Mouse (Mus musculus): ENCODE results near the gene Grm4.

DNA sequence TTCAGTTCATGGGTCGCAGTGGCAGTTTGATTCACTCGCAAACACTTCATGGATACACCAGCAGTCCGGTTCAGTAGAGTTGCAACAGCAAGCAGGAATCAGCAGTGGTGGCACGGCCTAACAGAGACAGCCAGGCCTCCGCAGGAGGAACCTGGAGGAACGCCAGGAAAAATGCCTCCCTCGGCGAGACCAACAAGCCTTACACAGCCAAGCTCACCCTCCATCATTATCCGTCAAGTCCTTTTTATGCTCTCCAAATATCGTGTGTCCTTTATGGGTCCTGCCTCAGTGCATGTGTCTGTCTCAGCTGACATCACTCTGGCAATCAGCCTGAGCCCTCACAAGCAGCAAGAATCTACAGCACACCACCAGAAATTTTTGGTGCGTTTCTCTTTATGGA, 138.3 kb downstream of the Grm4 start:
- no peak for TF ChIP-seq CTCF (IDR thresholded peaks at IDR 0.05; ENCODE audit: extremely low read depth, insufficient read depth, low read length)
- no peak for TF ChIP-seq POLR2A (IDR thresholded peaks at IDR 0.05; ENCODE audit: extremely low read depth, insufficient read depth, low read length)
